9 mouse cellular contexts compared by ENCODE assay signal in the genomic region with DNA sequence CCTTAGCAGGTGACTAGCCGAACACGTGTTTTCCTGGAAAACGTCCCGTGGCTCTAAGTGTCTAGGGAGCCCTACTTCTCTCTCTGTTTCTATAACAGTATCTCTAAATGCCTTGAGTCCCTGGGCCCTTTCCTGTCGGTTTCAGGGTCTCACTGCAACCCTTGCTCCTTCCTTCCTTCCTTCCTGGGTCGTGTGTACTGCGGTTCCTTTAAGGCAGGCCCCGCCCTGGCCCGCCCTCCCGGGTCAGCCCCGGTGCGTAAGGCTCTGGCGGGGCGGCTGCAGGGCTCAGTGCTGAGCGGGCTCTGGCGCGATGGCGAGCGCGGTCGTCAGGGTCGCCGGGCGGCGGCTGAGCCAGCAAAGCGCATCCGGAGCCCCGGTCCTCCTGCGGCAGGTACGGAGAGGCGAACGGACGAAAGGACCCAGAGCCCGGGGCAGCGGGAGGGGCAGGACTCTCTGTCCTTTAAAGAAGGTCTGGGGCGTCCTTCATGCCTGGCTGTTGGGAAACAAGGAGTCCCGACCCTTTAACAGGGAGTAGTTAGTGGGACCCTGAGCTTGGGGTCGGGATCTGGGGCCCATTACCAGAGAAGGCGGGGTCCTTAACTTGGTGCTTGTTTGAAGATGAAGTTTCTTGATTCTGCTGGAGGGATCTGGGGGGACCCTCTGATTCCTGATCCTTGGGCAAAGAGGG. TPM values are rescaled to one million over a fixed set of nuclear protein-coding genes. Genes with fewer than 3 reads are reported as not detected.
DNase-seq lines count a peak whose midpoint lies in the region; ATAC-seq and TF ChIP-seq lines count a peak whose summit lies in the region.
"Had no signal": no experiment of that assay in that cellular context is flagged by ENCODE, and none has a peak within 500 bp of the region (broad histone marks: within the 10 kb centered on the region; RNA-seq: fewer than 3 reads in every experiment).

No protein-coding gene starts in this region.

- 3% methylated on average over 37 of the region's 39 CpGs for WGBS in forebrain, embryonic 10.5 days
- 1% methylated on average over 38 of the region's 39 CpGs for WGBS in heart, postnatal 0 days
- 1% methylated on average over 38 of the region's 39 CpGs for WGBS in lung, embryonic 15.5 days

- H3K9me3 ChIP-seq in ES-Bruce4 (replicated peaks; ENCODE audit: control insufficient read depth, insufficient read depth, low read length, poor library complexity, severe bottlenecking) = no peaks in the 10 kb centered on the region
- H3K9me3 ChIP-seq in forebrain, embryonic 10.5 days = no peaks in the 10 kb centered on the region
- H3K9me3 ChIP-seq in heart, postnatal 0 days (replicated peaks; ENCODE audit: control insufficient read depth, low read length) = no peaks in the 10 kb centered on the region
- no peaks in the 10 kb centered on the region for H3K9me3 ChIP-seq in lung, embryonic 15.5 days

- no peak for TF ChIP-seq EP300 in ES-Bruce4 (IDR thresholded peaks at IDR 0.05; ENCODE audit: insufficient read depth, low read depth, low read length)
- TF ChIP-seq EP300 in heart, postnatal 0 days (IDR thresholded peaks at IDR 0.05; ENCODE audit: low read depth) = no peak

- H3K9ac ChIP-seq in ES-Bruce4 (ENCODE audit: low read depth, poor library complexity, severe bottlenecking) = peak overlapping the region; percentile 86
- H3K9ac ChIP-seq in heart, postnatal 0 days (replicated peaks; ENCODE audit: low read depth, low read length) = peak overlapping the region; percentile 62
- H3K9ac ChIP-seq in lung, embryonic 15.5 days = peak overlapping the region; percentile 61

- H3K4me3 ChIP-seq in ES-Bruce4 (ENCODE audit: low read depth, low read length) = peak overlapping the region; percentile 88
- peak overlapping the region; percentile 72 for H3K4me3 ChIP-seq in forebrain, embryonic 10.5 days
- H3K4me3 ChIP-seq in heart, postnatal 0 days (ENCODE audit: low read depth, low read length) = peak overlapping the region; percentile 75
- H3K4me3 ChIP-seq in lung, embryonic 15.5 days = peak overlapping the region; percentile 68

- DNase-seq in c-Kit-positive CD71-positive TER-119-negative erythroid progenitor cells, embryonic 14.5 days (ENCODE audit: low read depth) = peak; percentile 60
- DNase-seq in forebrain, embryonic 10.5 days (ENCODE audit: extremely low spot score, low spot score) = peak; percentile 74
- DNase-seq in heart, postnatal 0 days (ENCODE audit: low spot score) = peak; percentile 51
- DNase-seq in kidney, postnatal 25 days = peak; percentile 83 to 88
- peak; percentile 72 to 74 for DNase-seq in thymus, adult 18-20 months

- no peaks in the 10 kb centered on the region for H3K36me3 ChIP-seq in ES-Bruce4 (ENCODE audit: control insufficient read depth, insufficient read depth, low read length, poor library complexity, severe bottlenecking)
- H3K36me3 ChIP-seq in forebrain, embryonic 10.5 days (replicated peaks) = no peaks in the 10 kb centered on the region
- H3K36me3 ChIP-seq in heart, postnatal 0 days (replicated peaks; ENCODE audit: control insufficient read depth, insufficient read depth, low read length) = no peaks in the 10 kb centered on the region
- H3K36me3 ChIP-seq in lung, embryonic 15.5 days = no peaks in the 10 kb centered on the region

- peak; percentile 47 for TF ChIP-seq POLR2A in ES-Bruce4 (IDR thresholded peaks at IDR 0.05; ENCODE audit: insufficient read depth, low read length)

- TF ChIP-seq CTCF in ES-Bruce4 (IDR thresholded peaks at IDR 0.05; ENCODE audit: low read depth, low read length) = no peak
- no peak for TF ChIP-seq CTCF in heart, postnatal 0 days (IDR thresholded peaks at IDR 0.05; ENCODE audit: low read depth)

- H3K4me2 ChIP-seq in heart, postnatal 0 days (ENCODE audit: low read depth, low read length) = peak overlapping the region; percentile 86
- peak overlapping the region; percentile 89 for H3K4me2 ChIP-seq in lung, embryonic 15.5 days

- H3K27me3 ChIP-seq in ES-Bruce4 (ENCODE audit: control insufficient read depth, insufficient read depth, low read length, poor library complexity, severe bottlenecking) = no peaks in the 10 kb centered on the region; the same call in 1 of the 2 replicates
- H3K27me3 ChIP-seq in forebrain, embryonic 10.5 days (ENCODE audit: poor library complexity, severe bottlenecking) = peaks cover 30% of the 10 kb centered on the region
- no peaks in the 10 kb centered on the region for H3K27me3 ChIP-seq in heart, postnatal 0 days (ENCODE audit: control insufficient read depth, insufficient read depth, low read length)
- peaks cover 10% of the 10 kb centered on the region; the same call in 1 of the 2 replicates for H3K27me3 ChIP-seq in lung, embryonic 15.5 days

- no peak overlapping the region for H3K27ac ChIP-seq in ES-Bruce4 (ENCODE audit: insufficient read depth, low read length)
- peak overlapping the region; percentile 82 for H3K27ac ChIP-seq in forebrain, embryonic 10.5 days
- H3K27ac ChIP-seq in heart, postnatal 0 days (ENCODE audit: low read depth) = no peak overlapping the region
- H3K27ac ChIP-seq in lung, embryonic 15.5 days = no peak overlapping the region; the same call in 1 of the 2 replicates

- peaks cover 3% of the 10 kb centered on the region for H3K4me1 ChIP-seq in ES-Bruce4 (ENCODE audit: control insufficient read depth, insufficient read depth, low read length)
- H3K4me1 ChIP-seq in forebrain, embryonic 10.5 days = peaks cover 32% of the 10 kb centered on the region
- H3K4me1 ChIP-seq in heart, postnatal 0 days (ENCODE audit: control insufficient read depth, insufficient read depth) = peaks cover 5% of the 10 kb centered on the region; the same call in 1 of the 2 replicates
- H3K4me1 ChIP-seq in lung, embryonic 15.5 days = 0 out of 2 replicates have a peak, but pooled peaks cover 21% of the 10 kb centered on the region

- ATAC-seq in heart, postnatal 0 days (ENCODE audit: insufficient read depth, low read depth) = peak; percentile 90
- peak; percentile 89; the same call in 1 of the 2 replicates for ATAC-seq in lung, embryonic 15.5 days (ENCODE audit: borderline replicate concordance, extremely low read depth, low FRiP score, low TSS enrichment)
- ATAC-seq in neutrophil, adult 5-6 weeks (ENCODE audit: extremely low read depth, insufficient number of reproducible peaks, low FRiP score, poor library complexity, severe bottlenecking) = peak; percentile 73

RNA-seq across cellular contexts. Expression of a gene that starts 6.3 kb away (rescaled TPM):
- 0.88 and 1.4 TPM in 2 replicates for polyA plus RNA-seq in ES-Bruce4 (2011; ENCODE audit: insufficient read depth, insufficient read length, low read depth, missing spikeins)
- 1.4 TPM in 2 replicates for polyA plus RNA-seq in forebrain, embryonic 10.5 days (2016; fragmentation: Nextera tagmentation; extraction: Ambion mirVana)
- 0.04 TPM in 1 of 2 replicates, not detected in the other for total RNA-seq in heart, postnatal 0 days (2014; rRNA removed; ENCODE audit: low replicate concordance)
- polyA plus RNA-seq in heart, postnatal 0 days (2015; fragmentation: Nextera tagmentation; extraction: Ambion mirVana) = 0.58 and 0.67 TPM in 2 replicates
- polyA plus RNA-seq in lung, embryonic 15.5 days (2015; fragmentation: Nextera tagmentation; extraction: Ambion mirVana) = 2.8 and 3.0 TPM in 2 replicates
- not detected in 2 replicates for total RNA-seq in neutrophil, adult 5-6 weeks (2017)

RNA-seq across cellular contexts. Expression of a gene that starts 6.4 kb away (rescaled TPM):
- polyA plus RNA-seq in ES-Bruce4 (2011; ENCODE audit: insufficient read depth, insufficient read length, low read depth, missing spikeins) = 13.4 and 15.5 TPM in 2 replicates
- polyA plus RNA-seq in forebrain, embryonic 10.5 days (2016; fragmentation: Nextera tagmentation; extraction: Ambion mirVana) = 24.4 and 26.6 TPM in 2 replicates
- total RNA-seq in heart, postnatal 0 days (2014; rRNA removed; ENCODE audit: low replicate concordance) = 21.2 and 42.2 TPM in 2 replicates
- polyA plus RNA-seq in heart, postnatal 0 days (2015; fragmentation: Nextera tagmentation; extraction: Ambion mirVana) = 21.5 and 23.1 TPM in 2 replicates
- polyA plus RNA-seq in lung, embryonic 15.5 days (2015; fragmentation: Nextera tagmentation; extraction: Ambion mirVana) = 23.8 and 24.2 TPM in 2 replicates
- 5.8 and 6.1 TPM in 2 replicates for total RNA-seq in neutrophil, adult 5-6 weeks (2017)

RNA-seq across cellular contexts. Expression of a gene that starts 16.8 kb away (rescaled TPM):
- 5.6 and 7.1 TPM in 2 replicates for polyA plus RNA-seq in ES-Bruce4 (2011; ENCODE audit: insufficient read depth, insufficient read length, low read depth, missing spikeins)
- not detected in 2 replicates for polyA plus RNA-seq in forebrain, embryonic 10.5 days (2016; fragmentation: Nextera tagmentation; extraction: Ambion mirVana)
- not detected in 2 replicates for total RNA-seq in heart, postnatal 0 days (2014; rRNA removed; ENCODE audit: low replicate concordance)
- polyA plus RNA-seq in heart, postnatal 0 days (2015; fragmentation: Nextera tagmentation; extraction: Ambion mirVana) = not detected in 2 replicates
- 0.15 and 0.21 TPM in 2 replicates for polyA plus RNA-seq in lung, embryonic 15.5 days (2015; fragmentation: Nextera tagmentation; extraction: Ambion mirVana)
- total RNA-seq in neutrophil, adult 5-6 weeks (2017) = 13.7 and 13.9 TPM in 2 replicates

RNA-seq across cellular contexts. Expression of a gene that starts 42.6 kb away (rescaled TPM):
- 0.48 and 0.81 TPM in 2 replicates for polyA plus RNA-seq in ES-Bruce4 (2011; ENCODE audit: insufficient read depth, insufficient read length, low read depth, missing spikeins)
- 0.36 and 0.88 TPM in 2 replicates for polyA plus RNA-seq in forebrain, embryonic 10.5 days (2016; fragmentation: Nextera tagmentation; extraction: Ambion mirVana)
- total RNA-seq in heart, postnatal 0 days (2014; rRNA removed; ENCODE audit: low replicate concordance) = not detected in 2 replicates
- not detected in 2 replicates for polyA plus RNA-seq in heart, postnatal 0 days (2015; fragmentation: Nextera tagmentation; extraction: Ambion mirVana)
- polyA plus RNA-seq in lung, embryonic 15.5 days (2015; fragmentation: Nextera tagmentation; extraction: Ambion mirVana) = 0.18 and 0.40 TPM in 2 replicates
- total RNA-seq in neutrophil, adult 5-6 weeks (2017) = not detected in 2 replicates
- total RNA-seq: gastrocnemius, postnatal 4 days had no signal

RNA-seq across cellular contexts. Expression of a gene that starts 47.7 kb away (rescaled TPM):
- 84.8 and 85.8 TPM in 2 replicates for polyA plus RNA-seq in ES-Bruce4 (2011; ENCODE audit: insufficient read depth, insufficient read length, low read depth, missing spikeins)
- polyA plus RNA-seq in forebrain, embryonic 10.5 days (2016; fragmentation: Nextera tagmentation; extraction: Ambion mirVana) = 174 and 177 TPM in 2 replicates
- total RNA-seq in heart, postnatal 0 days (2014; rRNA removed; ENCODE audit: low replicate concordance) = 30.3 and 46.1 TPM in 2 replicates
- polyA plus RNA-seq in heart, postnatal 0 days (2015; fragmentation: Nextera tagmentation; extraction: Ambion mirVana) = 30.7 and 31.1 TPM in 2 replicates
- polyA plus RNA-seq in lung, embryonic 15.5 days (2015; fragmentation: Nextera tagmentation; extraction: Ambion mirVana) = 109 and 118 TPM in 2 replicates
- 38.4 and 56.0 TPM in 2 replicates for total RNA-seq in neutrophil, adult 5-6 weeks (2017)
